Mouse (Mus musculus) stomach, postnatal 0 days (tissue): ENCODE data around the gene Bcl2l10. TPM values are rescaled to one million over a fixed set of nuclear protein-coding genes. Genes with fewer than 3 reads are reported as not detected.

Experiments used
- ATAC-seq: fragments of 200-750 bp; cut with Nextera tagmentation; 2 replicates; pipeline ENCODE4 v1.8.0; 2017; ENCODE audit not compliant: low FRiP score, low TSS enrichment
- DNase-seq: peaks from one replicate; pipeline ENCODE4 v3.0.0-alpha.2; 2016; ENCODE audit warnings: low spot score
- H3K27ac ChIP-seq: fragments of 300-500 bp; sonication (generic); replicated peaks from 2 replicates; pipeline ENCODE4 v1.5.1; 2014; ENCODE audit warnings: mild to moderate bottlenecking, control low read depth
- H3K27me3 ChIP-seq: fragments of 300-500 bp; sonication (generic); 2 replicates; pipeline ENCODE4 v1.6.1; 2014; ENCODE audit warnings: low read length; ENCODE audit not compliant: control insufficient read depth, insufficient read depth
- H3K36me3 ChIP-seq: fragments of 300-500 bp; sonication (generic); 2 replicates; pipeline ENCODE4 v1.6.1; 2014; ENCODE audit warnings: low read length, mixed read lengths; ENCODE audit not compliant: control insufficient read depth, insufficient read depth
- H3K4me1 ChIP-seq: fragments of 300-500 bp; sonication (generic); replicated peaks from 2 replicates; pipeline ENCODE4 v1.6.1; 2014; ENCODE audit warnings: antibody characterized with exemption; ENCODE audit not compliant: control insufficient read depth, insufficient read depth
- H3K4me2 ChIP-seq: fragments of 300-500 bp; sonication (generic); replicated peaks from 2 replicates; pipeline ENCODE4 v1.6.1; 2014; ENCODE audit warnings: low read depth, mild to moderate bottlenecking, control low read depth, moderate library complexity
- H3K4me3 ChIP-seq: fragments of 300-500 bp; sonication (generic); 2 replicates; pipeline ENCODE4 v1.5.1; 2014; ENCODE audit warnings: low read depth, low read length, control low read depth
- H3K9ac ChIP-seq: fragments of 300-500 bp; sonication (generic); 2 replicates; pipeline ENCODE4 v1.6.1; 2014; ENCODE audit warnings: mild to moderate bottlenecking, low read length, control low read depth, mixed read lengths
- H3K9me3 ChIP-seq: fragments of 300-500 bp; sonication (generic); 2 replicates; pipeline ENCODE4 v1.6.1; 2016; ENCODE audit warnings: low read length; ENCODE audit not compliant: control insufficient read depth
- CTCF ChIP-seq: IDR thresholded peaks from 2 replicates; pipeline ENCODE4 v1.5.1; 2016; ENCODE audit warnings: antibody characterized with exemption, low read depth, mild to moderate bottlenecking, moderate library complexity
- EP300 ChIP-seq: optimal IDR thresholded peaks from 2 replicates; pipeline ENCODE3; 2016; ENCODE audit warnings: antibody characterized with exemption
- WGBS: fragments of 180-500 bp; shearing (Covaris S2); extraction: QIAGEN DNeasy Blood & Tissue Kit; methylation state at CpG from one replicate; pipeline ENCODE4 v1.1.7; 2014; 5-methylcytosine and 5-hydroxymethylcytosine counted together
- polyA plus RNA-seq: library from polyadenylated mRNA; unstranded; fragments of >200 nt; fragmentation: Nextera tagmentation; extraction: Ambion mirVana; gene quantifications from 2 replicates; pipeline ENCODE4 v1.2.1, GENCODE M21; 2015

Gene Bcl2l10
- polyA plus RNA-seq, 1 experiment from 2014 or later, result not detected

DNA sequence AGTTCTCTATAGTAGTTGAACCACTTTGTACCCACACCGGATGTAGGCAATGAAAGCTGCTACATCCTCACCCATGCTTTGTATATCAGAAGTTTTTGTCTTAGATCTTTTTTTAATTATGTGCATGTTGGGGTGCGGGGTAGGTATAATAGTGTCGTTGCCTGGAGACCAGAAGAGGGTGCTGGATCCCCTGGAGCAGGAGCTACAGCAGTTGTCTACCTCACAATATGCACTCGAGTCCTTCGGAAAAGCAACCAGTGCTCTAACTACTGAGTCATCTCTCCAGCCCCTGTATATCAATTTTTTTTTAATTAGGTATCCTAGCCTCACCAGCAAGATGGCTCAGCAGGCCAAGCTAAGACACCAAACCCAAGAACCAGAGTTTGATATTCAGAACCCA lies 40.5 kb upstream of the Bcl2l10 start:
- WGBS, result 80% methylated on average over 5 of the region's 5 CpGs
- Histone ChIP-seq H3K36me3 (no peaks in the 10 kb centered on the region), H3K4me1 (no peaks in the 10 kb centered on the region), H3K27ac (no peak overlapping the region), H3K4me3 (no peak overlapping the region), H3K27me3 (no peaks in the 10 kb centered on the region), H3K9me3 (no peaks in the 10 kb centered on the region), H3K9ac (no peak overlapping the region), H3K4me2 (no peak overlapping the region)
- DNase-seq (no peak), ATAC-seq (no peak)
- TF ChIP-seq CTCF (no peak), EP300 (no peak)

DNA sequence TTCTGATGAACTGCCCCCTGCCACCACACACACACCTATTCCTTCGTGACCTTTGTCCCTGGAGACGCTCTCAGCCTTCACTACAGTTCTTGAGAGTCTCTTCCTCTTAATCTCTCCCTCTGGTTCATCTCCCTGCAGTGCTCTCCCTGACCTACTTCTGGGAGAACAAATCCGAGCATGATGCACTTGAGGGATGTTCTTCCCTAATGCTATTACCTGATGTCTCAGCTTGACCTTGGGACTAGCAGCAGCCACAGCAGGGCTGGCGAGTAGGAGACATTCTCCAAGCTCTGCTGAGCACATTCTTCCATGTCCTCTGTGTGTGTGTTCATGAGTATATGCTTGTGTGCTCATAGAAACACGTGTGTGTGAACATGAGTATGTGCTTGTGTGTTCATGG lies 38.9 kb upstream of the Bcl2l10 start:
- Histone ChIP-seq H3K4me2 (no peak overlapping the region), H3K9ac (no peak overlapping the region), H3K4me3 (no peak overlapping the region), H3K27me3 (no peaks in the 10 kb centered on the region), H3K9me3 (no peaks in the 10 kb centered on the region), H3K27ac (no peak overlapping the region), H3K4me1 (no peaks in the 10 kb centered on the region), H3K36me3 (no peaks in the 10 kb centered on the region)
- TF ChIP-seq CTCF (no peak), EP300 (no peak)
- DNase-seq, result no peak
- ATAC-seq, result no peak
- 58% methylated on average over 5 of the region's 5 CpGs for WGBS

DNA sequence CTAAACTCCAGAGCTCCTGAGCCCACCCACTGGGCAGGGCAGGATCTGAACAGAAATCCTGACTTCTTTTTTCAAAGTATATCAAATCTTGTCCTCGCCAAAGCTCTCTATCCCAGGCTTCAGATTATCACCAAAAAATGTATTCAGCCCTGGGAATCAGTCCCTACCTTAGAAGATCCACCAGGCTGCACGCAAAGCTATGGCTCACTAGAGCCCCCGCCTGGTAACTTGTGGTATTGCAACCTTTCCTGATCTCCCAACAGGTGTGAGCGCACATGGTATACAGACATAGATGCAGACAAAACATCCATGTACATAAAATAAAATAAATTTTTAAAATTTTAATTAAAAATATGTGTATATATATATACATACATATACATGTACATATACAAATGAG lies 35.5 kb upstream of the Bcl2l10 start:
- Histone ChIP-seq H3K4me3 (no peak overlapping the region), H3K9ac (no peak overlapping the region), H3K36me3 (no peaks in the 10 kb centered on the region), H3K4me2 (no peak overlapping the region), H3K9me3 (no peaks in the 10 kb centered on the region), H3K4me1 (no peaks in the 10 kb centered on the region), H3K27ac (no peak overlapping the region), H3K27me3 (no peaks in the 10 kb centered on the region)
- DNase-seq (peak; percentile 82), ATAC-seq (no peak)
- TF ChIP-seq EP300, result no peak
- peak; percentile 89 for TF ChIP-seq CTCF
- WGBS, result 22% methylated on average over 4 of the region's 4 CpGs

DNA sequence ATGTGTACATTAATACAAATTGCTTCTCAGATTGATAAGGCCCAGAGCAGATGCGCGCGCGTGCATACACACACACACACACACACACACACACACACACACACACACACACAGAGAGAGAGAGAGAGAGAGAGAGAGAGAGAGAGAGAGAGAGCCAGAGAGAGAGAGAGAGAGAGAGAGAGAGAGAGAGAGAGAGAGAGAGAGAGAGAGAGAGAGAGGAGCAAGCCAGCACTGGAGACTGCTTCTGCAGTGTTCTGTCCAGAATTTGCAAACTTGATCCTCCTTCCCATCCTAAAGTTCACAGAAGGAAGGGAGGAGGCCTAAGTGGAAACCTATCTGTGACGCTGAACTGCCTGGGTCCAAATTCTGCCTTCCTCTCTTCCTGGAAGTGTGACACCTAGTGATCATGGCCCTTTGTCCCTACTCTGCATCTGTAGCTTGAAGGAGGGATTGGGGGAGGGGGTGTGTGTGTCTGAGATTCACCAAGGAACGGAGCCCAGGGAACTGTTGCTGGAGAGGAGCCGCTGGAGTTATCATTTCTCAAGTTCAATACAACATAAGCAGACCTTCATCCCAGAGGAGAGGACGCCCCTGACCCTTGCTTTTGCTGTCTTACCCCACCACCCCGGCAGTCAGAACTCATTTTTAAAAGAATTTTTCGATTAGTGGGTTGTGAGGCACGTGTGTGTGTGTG lies 34.3 kb upstream of the Bcl2l10 start:
- no peaks in the 10 kb centered on the region for H3K36me3 ChIP-seq
- no peak for ATAC-seq

DNA sequence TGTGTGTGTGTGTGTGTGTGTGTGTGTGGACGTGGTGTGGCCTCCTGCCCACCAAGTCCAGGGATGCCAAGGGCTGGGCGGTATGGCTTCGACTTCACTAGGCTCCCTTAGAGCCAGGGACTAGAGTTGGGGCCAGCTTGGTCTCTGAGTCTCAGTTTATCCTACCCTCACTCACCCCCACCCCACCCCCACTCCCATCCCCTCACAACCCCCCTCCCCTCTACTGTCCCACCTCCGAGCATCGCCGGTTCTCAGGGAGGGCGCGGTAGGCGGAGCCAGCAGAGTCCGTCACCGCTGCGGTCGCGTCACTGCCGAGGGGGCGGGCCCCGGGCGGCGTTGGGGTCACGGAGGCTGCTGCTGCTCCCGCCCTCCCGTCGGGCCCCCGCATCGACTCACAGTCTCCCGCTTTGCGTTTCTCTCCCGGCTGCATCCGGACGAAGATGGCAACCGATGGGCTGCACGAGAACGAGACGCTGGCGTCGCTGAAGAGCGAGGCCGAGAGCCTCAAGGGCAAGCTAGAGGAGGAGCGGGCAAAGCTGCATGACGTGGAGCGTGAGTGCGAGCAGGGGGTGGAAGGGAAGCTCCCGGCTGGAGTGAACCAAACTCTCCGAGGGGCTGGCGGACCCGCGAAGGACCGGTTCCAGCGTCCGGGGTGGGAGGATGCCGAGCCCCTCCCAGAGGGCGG lies 33.6 kb upstream of the Bcl2l10 start:
- no peaks in the 10 kb centered on the region for H3K4me1 ChIP-seq
- no peak for TF ChIP-seq EP300
- TF ChIP-seq CTCF, result peak; percentile 31; the same call in 1 of the 2 replicates
- peak overlapping the region; percentile 69 for H3K4me3 ChIP-seq
- ATAC-seq, result peak; percentile 68
- H3K27me3 ChIP-seq, result no peaks in the 10 kb centered on the region
- peak overlapping the region; percentile 76 for H3K4me2 ChIP-seq
- WGBS, result 1% methylated on average over 52 of the region's 52 CpGs
- peak; percentile 82 for DNase-seq
- H3K9ac ChIP-seq, result peak overlapping the region; percentile 70
- no peaks in the 10 kb centered on the region for H3K36me3 ChIP-seq
- H3K9me3 ChIP-seq, result no peaks in the 10 kb centered on the region
- peak overlapping the region; percentile 84 for H3K27ac ChIP-seq

More for the DNA sequence above, 34.3 kb upstream of the Bcl2l10 start:
- peak overlapping the region; percentile 70; the same call in 1 of the 2 replicates for H3K9ac ChIP-seq
- TF ChIP-seq EP300, result no peak
- TF ChIP-seq CTCF, result no peak
- peak overlapping the region; percentile 84; the same call in 1 of the 2 replicates for H3K27ac ChIP-seq
- no peaks in the 10 kb centered on the region for H3K4me1 ChIP-seq
- DNase-seq, result no peak
- H3K4me2 ChIP-seq, result peak overlapping the region; percentile 76
- WGBS, result 31% methylated on average over 11 of the region's 11 CpGs
- no peaks in the 10 kb centered on the region for H3K9me3 ChIP-seq
- H3K4me3 ChIP-seq, result peak overlapping the region; percentile 69
- H3K27me3 ChIP-seq, result no peaks in the 10 kb centered on the region
